Mouse (Mus musculus): ENCODE measurements around the gene Lgals4.

- TF ChIP-seq CTCF (IDR thresholded peaks at IDR 0.05; ENCODE audit: low read depth, low read length) (no peak), POLR2A (IDR thresholded peaks at IDR 0.05; ENCODE audit: insufficient read depth, low read length) (no peak)
Measured at GRCm38 (mm10) chr7:28789235-28789634, 44.4 kb upstream of the Lgals4 start.
